Mouse (Mus musculus) kidney, adult 2 months (tissue): ENCODE results near the gene Kcnq1.

ENCODE experiments used
- CTCF ChIP-seq: fragments of 200-500 bp; conservative IDR thresholded peaks from 2 replicates; pipeline ENCODE4 v1.5.1; 2011; ENCODE audit warnings: low read depth, mild to moderate bottlenecking, control low read depth, low read length, moderate library complexity, mixed read lengths; ENCODE audit not compliant: insufficient read depth, insufficient read length
- POLR2A ChIP-seq: fragments of 200-500 bp; IDR thresholded peaks from one replicate; pipeline ENCODE4 v1.6.1; 2011; ENCODE audit warnings: low read depth, low read length, control low read depth

DNA sequence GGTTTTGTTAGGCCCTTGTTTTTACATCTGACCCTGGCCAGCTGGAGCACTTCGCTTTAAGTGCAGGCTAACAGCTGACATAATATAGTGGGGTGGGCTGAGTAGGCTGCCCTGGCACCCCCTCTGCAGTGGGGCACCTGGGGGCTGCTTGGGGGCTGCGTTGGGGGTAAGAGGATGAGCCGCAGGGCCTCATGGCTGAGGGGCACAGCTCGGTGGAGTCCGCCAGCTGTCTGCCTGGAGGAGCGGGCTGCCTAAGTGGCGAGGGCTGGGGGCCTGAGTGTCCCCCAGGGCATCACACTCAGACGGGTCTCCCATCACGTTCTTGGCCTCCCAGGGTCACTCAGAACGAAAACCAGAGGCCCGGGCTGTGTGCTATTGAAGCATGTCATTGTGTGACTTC, 53.3 kb downstream of the Kcnq1 start:
- no peak for TF ChIP-seq CTCF
- TF ChIP-seq POLR2A: no peak
